Mouse (Mus musculus) frontal cortex, postnatal 14 days (tissue): ENCODE data around the gene Rrp1b.

Experiments used
- DNase-seq, 2 experiments: peaks; one replicate each; pipeline ENCODE4 v3.0.0; 2022; ENCODE audit warnings: low spot score in 2 of 2

Gene Rrp1b

GRCm38 (mm10) chr17:32035609-32036508, at the start of gene Rrp1b, which contains the start of gene Hsf2bp:
Gene Rrp1b (plus strand): TSS chr17:32036100.
Gene Hsf2bp (minus strand): TSS chr17:32036349.
- peak; percentile 36 to 70 for DNase-seq

DNA sequence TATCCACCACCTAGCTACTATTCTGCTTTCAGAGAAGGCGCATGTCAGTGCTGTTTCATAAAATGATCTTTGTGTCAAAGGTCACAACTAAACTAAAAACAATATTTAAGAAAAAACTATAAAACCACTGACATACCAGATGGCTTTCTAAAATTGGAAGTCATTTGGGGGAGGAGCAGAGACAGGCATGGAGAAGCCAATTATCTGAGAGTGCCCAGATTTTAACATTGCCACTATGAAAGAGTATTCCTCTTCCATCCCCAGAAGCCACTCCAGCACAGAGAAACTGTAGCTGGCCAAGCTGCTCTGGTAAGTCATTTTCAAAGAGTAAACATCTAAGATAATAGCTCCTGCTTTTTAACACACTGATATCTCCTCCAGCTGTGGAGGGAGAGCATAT, 49.0 kb upstream of the Rrp1b start:
- DNase-seq, result no peak

GRCm38 (mm10) chr17:31989035-31989434, 46.9 kb upstream of the Rrp1b start:
- DNase-seq, result no peak

DNA sequence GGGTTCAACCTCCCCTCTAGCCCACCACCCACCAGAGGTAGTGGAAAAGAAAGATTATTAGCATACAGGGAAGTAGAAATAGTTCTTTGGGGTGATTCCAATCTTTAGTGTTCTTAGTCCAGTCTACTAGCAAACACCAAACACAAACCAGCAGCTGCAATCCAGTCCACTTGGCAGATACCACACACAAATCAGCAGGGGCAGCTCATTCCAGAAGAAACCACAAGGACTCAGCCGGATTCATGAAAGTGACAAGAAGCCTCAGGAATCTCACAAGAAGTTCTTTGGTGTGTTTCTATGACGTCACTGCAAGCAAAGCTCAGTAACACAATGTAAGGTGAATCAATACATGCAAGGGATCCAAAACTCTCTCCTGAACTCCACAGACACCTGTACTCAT, 43.9 kb upstream of the Rrp1b start:
- DNase-seq, result no peak

- no peak for DNase-seq
These were observed 42.5 kb upstream of the Rrp1b start for GRCm38 (mm10) chr17:31993354-31993753.

GRCm38 (mm10) chr17:31994132-31994531, 41.8 kb upstream of the Rrp1b start:
- no peak for DNase-seq

GRCm38 (mm10) chr17:31995784-31996183, 40.1 kb upstream of the Rrp1b start:
- DNase-seq, result no peak

DNA sequence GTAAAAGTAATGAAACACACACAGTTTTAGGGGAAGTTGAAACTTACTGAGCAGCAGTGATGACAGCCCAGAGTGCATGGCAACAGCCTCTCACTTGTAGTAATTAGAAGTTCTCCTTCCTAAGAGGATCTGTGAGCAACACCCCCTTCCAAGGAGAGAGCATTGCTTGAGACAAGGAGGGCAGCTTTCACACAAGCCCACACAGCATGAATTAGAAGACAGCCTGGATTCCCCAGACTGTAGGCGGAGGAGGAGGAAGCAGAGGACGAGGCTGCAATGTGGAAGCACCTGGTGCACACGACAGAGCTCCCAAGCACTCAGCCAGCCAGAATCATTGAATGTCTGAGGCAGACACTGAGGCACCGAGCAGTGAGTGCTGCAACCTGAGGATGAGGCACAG, 39.6 kb upstream of the Rrp1b start:
- peak in 1 of 2 experiments; percentile 13 for DNase-seq

DNA sequence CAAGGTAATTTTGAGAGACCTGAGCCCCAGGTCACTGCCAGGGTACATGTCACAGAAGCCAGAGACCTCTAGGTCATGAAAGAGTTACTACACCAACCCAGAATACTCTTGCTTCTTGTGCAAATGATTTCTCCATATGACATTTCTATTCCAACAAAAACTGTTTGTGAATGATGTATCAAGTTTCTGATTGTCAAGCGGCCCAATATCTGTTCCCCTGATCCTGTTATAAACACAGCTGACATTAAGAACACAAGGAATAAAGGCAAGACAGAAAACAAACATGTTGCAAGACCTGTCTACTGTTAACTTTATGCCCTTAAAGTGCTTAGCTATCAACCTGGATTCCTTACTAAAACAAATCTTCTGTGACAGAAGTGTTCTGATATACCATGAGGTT, 37.5 kb upstream of the Rrp1b start:
- DNase-seq, result no peak

DNA sequence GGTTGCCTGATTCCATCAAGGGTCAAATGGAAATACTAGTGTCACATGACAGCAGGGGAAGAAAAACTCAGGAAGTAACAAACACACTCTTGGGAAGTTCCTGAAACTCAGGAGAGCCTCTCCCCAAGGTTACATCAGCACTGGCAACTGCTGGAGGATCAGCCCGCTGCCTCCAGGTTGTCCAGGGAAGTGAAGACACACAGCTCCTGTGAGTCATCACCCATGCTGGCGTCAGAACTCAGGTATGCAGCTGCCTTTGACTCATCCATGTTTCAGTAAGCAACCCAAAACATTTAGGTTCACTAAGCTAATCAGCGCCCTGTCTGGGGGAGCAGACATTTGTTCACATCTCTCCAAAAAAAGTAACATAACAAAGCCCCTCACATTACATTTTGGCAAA, 32.6 kb upstream of the Rrp1b start:
- no peak for DNase-seq

DNA sequence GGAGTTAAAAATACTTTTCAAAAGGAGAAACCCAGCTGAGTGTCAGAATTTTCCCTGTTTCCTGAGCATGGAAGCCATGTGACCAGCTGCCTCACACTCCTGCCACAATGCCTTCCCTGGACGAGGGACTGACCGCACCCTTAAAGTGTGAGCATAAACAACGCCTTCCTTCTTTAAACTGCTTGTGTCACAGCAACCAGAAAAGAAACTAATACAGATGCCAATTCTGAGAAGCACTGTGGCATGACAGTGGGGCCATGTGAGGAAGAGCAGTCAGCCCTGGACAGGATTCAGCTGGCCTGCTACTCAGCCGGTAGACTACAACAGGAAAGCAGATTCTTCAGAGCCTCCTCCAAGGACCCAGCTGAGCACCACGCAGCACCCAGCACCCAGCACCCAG, 29.1 kb upstream of the Rrp1b start:
- DNase-seq, result no peak

GRCm38 (mm10) chr17:32011694-32012093, 24.2 kb upstream of the Rrp1b start:
- no peak for DNase-seq

GRCm38 (mm10) chr17:32012254-32012653, 23.6 kb upstream of the Rrp1b start:
- no peak for DNase-seq

- no peak for DNase-seq
These were observed 22.2 kb upstream of the Rrp1b start for GRCm38 (mm10) chr17:32013659-32014058.

- DNase-seq, result no peak
These were observed 19.4 kb upstream of the Rrp1b start for GRCm38 (mm10) chr17:32016481-32016880.

DNA sequence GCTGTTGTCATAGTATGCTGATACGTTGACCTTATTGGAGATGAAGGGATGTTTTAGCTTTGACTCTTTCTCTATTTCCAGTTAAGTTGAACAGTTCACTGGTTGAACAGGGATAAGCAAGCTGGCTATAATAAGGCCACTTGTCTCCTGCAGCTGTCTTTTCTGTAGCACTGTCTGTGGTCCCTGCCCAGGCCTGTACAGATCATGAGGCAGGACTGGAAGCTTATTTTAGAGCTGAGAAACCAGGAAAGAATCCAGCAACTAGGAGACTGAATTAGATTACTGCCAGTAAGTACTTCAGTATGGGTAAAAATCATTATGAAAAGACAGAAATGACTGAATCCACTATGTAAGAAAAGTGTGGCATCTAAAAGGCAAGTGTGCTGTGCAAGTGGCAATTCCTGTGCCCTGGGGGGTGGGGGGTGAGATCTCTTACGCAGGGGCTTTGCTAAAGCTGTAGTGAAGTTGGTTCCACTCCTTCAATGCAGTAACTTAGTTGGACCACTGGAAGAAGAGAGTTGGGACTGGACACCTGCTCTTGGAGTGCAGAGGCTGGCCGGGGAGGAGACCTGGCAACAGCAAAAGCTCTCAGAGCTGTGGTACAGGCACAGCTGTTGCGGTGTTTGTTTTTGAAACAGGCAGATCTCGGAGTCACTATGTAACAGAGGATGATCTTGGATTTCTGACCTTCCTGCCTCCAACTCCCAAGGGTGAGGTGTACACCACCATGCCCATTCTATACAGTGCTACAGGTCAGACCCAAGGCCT, 17.6 kb upstream of the Rrp1b start:
- DNase-seq, result no peak

DNA sequence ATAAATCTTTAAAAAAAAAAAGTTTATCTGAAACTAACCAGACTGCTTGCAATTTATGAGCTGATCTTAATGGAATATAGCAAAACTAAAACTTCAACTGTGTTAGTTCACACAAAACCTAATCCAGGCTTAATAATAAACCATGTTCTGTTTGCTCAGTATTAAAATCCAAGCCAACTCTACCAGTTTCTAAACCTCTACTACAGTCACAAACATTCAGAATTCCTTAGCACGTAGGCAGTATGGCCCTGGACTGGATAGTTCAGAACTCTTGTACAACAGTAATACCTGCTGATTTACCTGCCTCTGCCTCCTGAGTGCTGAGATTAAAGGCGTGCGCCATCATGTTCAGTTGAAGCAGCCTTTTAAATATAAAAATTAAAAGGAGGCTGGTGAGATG, 13.9 kb upstream of the Rrp1b start:
- DNase-seq, result no peak

DNA sequence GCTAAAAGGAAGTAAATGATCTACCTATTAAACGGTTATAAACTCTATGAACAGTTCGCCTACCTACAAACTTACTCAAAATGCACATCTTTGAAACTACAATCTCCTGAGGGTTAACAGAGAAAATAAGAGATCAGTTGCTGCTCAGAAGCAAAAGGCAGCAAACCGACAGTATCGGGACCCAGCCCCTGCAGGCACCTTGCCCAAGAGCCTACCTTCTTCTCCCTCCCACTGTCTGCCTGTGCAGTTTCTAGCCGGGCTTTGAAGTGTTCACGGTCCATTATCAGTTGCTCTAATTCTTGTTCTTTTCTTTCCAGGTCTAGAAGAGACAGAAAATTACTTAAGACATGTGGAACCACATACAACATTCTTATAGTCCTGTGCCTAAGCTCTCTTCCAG, 13.3 kb upstream of the Rrp1b start:
- no peak for DNase-seq

DNA sequence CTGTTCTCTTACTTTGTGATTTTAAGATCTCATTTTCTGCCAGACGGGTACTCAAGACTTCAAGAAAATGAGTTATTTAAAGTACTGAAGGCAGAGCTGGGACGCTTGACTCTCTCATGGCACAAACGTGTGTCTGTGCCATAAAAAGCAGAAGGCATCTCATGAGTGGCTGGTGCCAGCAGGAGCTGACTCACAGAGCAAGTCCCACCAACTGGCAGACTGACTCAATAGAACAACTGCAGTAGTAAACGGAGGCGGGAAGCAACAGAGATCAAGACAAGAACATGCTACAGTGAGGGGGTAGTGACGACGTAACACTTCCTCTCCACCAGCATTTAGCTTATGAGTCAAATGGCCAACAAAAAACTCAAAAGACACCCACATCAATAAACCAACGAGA, 12.8 kb upstream of the Rrp1b start:
- DNase-seq, result peak; percentile 54 to 70

DNA sequence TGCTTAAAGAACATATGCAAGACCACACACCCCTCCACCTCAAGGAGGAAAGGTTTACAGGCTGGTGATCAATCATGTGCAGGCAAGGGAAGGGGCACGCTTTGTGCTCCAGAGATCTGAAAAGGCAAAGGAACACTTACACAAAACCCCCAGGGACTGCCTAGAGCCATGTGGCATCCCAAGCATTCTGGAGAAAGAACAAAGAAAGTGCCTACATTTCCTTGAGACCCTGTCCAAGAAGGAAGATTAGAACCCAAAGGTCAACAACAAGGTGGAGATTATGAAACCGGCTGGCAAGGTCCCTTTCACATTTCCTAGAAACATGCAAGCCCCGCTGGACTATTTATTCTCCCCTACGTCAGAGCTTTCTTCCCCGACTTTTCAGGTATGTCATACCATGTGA, 11.2 kb upstream of the Rrp1b start:
- DNase-seq, result no peak

GRCm38 (mm10) chr17:32025386-32025785, 10.5 kb upstream of the Rrp1b start:
- peak; percentile 34 to 58 for DNase-seq

DNA sequence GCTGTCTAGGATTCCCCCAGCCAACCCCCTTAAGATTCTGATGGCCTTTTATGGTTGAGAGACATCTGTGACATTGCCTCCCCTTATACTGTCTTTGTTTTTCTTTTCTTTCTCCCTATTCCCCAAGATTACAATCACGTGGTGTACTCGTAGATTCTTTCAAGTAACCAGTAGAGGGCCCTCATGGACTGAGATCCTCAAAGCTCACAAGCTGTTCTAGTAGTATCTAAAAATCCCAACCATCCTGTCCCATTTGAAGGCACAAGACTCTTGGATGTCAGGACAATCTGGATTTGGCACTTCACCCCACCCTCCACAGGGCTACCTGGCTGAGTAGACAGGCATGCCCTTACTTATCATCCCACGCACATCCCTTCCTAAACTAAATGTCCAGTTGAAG, 8.2 kb upstream of the Rrp1b start:
- no peak for DNase-seq

- DNase-seq, result no peak
These were observed 7.6 kb upstream of the Rrp1b start for GRCm38 (mm10) chr17:32028301-32028700.
